Mouse (Mus musculus) activated CD4-positive, CD25-positive, alpha-beta regulatory T cell, adult 4 months (primary cell): ENCODE results near the gene Pde10a. TPM values are rescaled to one million over a fixed set of nuclear protein-coding genes. Genes with fewer than 3 reads are reported as not detected.

ENCODE experiments used
- polyA plus RNA-seq, 2 experiments: library from polyadenylated mRNA; unstranded; fragments of 100-300 nt; shearing (Covaris generic); gene quantifications; one replicate each; pipeline ENCODE4 v1.2.1; 2017

The Pde10a gene
- polyA plus RNA-seq, 2 experiments from 2014 or later: not detected

Other genes starting within 250 kb of the Pde10a start
- gene Mpc1, start 242.5 kb upstream of the Pde10a start, polyA plus RNA-seq: 100 to 1,000 TPM; 223 to 231 TPM
- gene Sft2d1, start 214.3 kb upstream of the Pde10a start, polyA plus RNA-seq: 100 to 1,000 TPM; 122 to 128 TPM
- under 1 TPM in 1 of 2 experiments, not detected in 1; 0.13 TPM for gene Prr18, start 187.9 kb upstream of the Pde10a start, polyA plus RNA-seq
- under 1 TPM in 1 of 2 experiments, not detected in 1; 0.63 TPM for gene T2, start 169.4 kb upstream of the Pde10a start, polyA plus RNA-seq
- not detected for gene T, start 90.9 kb upstream of the Pde10a start, polyA plus RNA-seq
- gene Gm17087, start 41.6 kb downstream of the Pde10a start, polyA plus RNA-seq: 1 to 10 TPM in 1 of 2 experiments, not detected in 1; 4.2 TPM